Mouse (Mus musculus) limb, embryonic 13.5 days (tissue): Measurements from ENCODE around the gene Olfr69. TPM values are rescaled to one million over a fixed set of nuclear protein-coding genes. Genes with fewer than 3 reads are reported as not detected.

ENCODE experiments used
- polyA plus RNA-seq: library from polyadenylated mRNA; unstranded; fragments of >200 nt; fragmentation: Nextera tagmentation; extraction: Ambion mirVana; gene quantifications from 2 replicates; pipeline ENCODE4 v1.2.1, GENCODE M21; 2015

Gene Olfr69
- polyA plus RNA-seq, 1 experiment from 2014 or later, result not detected

Other genes starting within 250 kb of the Olfr69 start
- not detected in 2 replicates for gene Olfr612, start 228.9 kb downstream of the Olfr69 start, polyA plus RNA-seq
- not detected in 2 replicates for gene Olfr613, start 223.5 kb downstream of the Olfr69 start, polyA plus RNA-seq
- not detected in 2 replicates for gene Olfr615, start 215.5 kb downstream of the Olfr69 start, polyA plus RNA-seq
- not detected in 2 replicates for gene Olfr616, start 202.5 kb downstream of the Olfr69 start, polyA plus RNA-seq
- not detected in 2 replicates for gene Olfr617, start 198.5 kb downstream of the Olfr69 start, polyA plus RNA-seq
- not detected in 2 replicates for gene Olfr618, start 181.5 kb downstream of the Olfr69 start, polyA plus RNA-seq
- gene Olfr619, start 171.0 kb downstream of the Olfr69 start, polyA plus RNA-seq, result not detected in 2 replicates
- not detected in 2 replicates for gene Olfr620, start 159.1 kb downstream of the Olfr69 start, polyA plus RNA-seq
- not detected in 2 replicates for gene Olfr622, start 128.9 kb downstream of the Olfr69 start, polyA plus RNA-seq
- gene Olfr623, start 107.9 kb downstream of the Olfr69 start, polyA plus RNA-seq, result not detected in 2 replicates
- gene Olfr624, start 100.4 kb downstream of the Olfr69 start, polyA plus RNA-seq, result 0.08 TPM in 1 of 2 replicates, not detected in the other
- not detected in 2 replicates for gene Olfr625-ps1, start 88.9 kb downstream of the Olfr69 start, polyA plus RNA-seq
- gene Olfr243, start 56.9 kb downstream of the Olfr69 start, polyA plus RNA-seq, result not detected in 2 replicates
- not detected in 2 replicates for gene Olfr628, start 41.2 kb downstream of the Olfr69 start, polyA plus RNA-seq
- not detected in 2 replicates for gene Olfr629, start 26.7 kb downstream of the Olfr69 start, polyA plus RNA-seq
- not detected in 2 replicates for gene Olfr630, start 14.3 kb downstream of the Olfr69 start, polyA plus RNA-seq
- gene Olfr68, start 8.1 kb upstream of the Olfr69 start, polyA plus RNA-seq, result not detected in 2 replicates
- not detected in 2 replicates for gene Olfr67, start 20.2 kb upstream of the Olfr69 start, polyA plus RNA-seq
- gene Hbb-bt, start 42.4 kb upstream of the Olfr69 start, polyA plus RNA-seq, result 1,810 and 1,860 TPM in 2 replicates
- 3,715 and 3,820 TPM in 2 replicates for gene Hbb-bs, start 56.5 kb upstream of the Olfr69 start, polyA plus RNA-seq
- gene Hbb-bh2, start 68.9 kb upstream of the Olfr69 start, polyA plus RNA-seq, result not detected in 2 replicates
- gene Hbb-bh1, start 71.6 kb upstream of the Olfr69 start, polyA plus RNA-seq, result 61.1 and 82.5 TPM in 2 replicates
- gene Hbb-y, start 81.6 kb upstream of the Olfr69 start, polyA plus RNA-seq, result 6,754 and 6,825 TPM in 2 replicates
- gene Olfr66, start 114.7 kb upstream of the Olfr69 start, polyA plus RNA-seq, result not detected in 2 replicates
- gene Olfr64, start 122.9 kb upstream of the Olfr69 start, polyA plus RNA-seq, result not detected in 2 replicates
- gene Olfr65, start 131.9 kb upstream of the Olfr69 start, polyA plus RNA-seq, result not detected in 2 replicates
- gene Olfr631, start 157.2 kb upstream of the Olfr69 start, polyA plus RNA-seq, result not detected in 2 replicates
- not detected in 2 replicates for gene Olfr632, start 162.8 kb upstream of the Olfr69 start, polyA plus RNA-seq
- not detected in 2 replicates for gene Olfr633, start 172.8 kb upstream of the Olfr69 start, polyA plus RNA-seq
- gene Olfr635, start 199.6 kb upstream of the Olfr69 start, polyA plus RNA-seq, result not detected in 2 replicates
- not detected in 2 replicates for gene Olfr638, start 227.2 kb upstream of the Olfr69 start, polyA plus RNA-seq
- gene Olfr639, start 245.7 kb upstream of the Olfr69 start, polyA plus RNA-seq, result 0.04 TPM in 1 of 2 replicates, not detected in the other